Mouse (Mus musculus) forebrain, embryonic 11.5 days (tissue): ENCODE results near the gene Ak5. TPM values are rescaled to one million over a fixed set of nuclear protein-coding genes. Genes with fewer than 3 reads are reported as not detected.
A peak's percentile ranks its signal among the peaks of the same experiment; 100 is the strongest.

ENCODE experiments used
- ATAC-seq: fragments of 200-750 bp; cut with Nextera tagmentation; replicated peaks from 2 replicates; pipeline ENCODE4 v1.8.0; 2017; ENCODE audit warnings: moderate TSS enrichment; ENCODE audit not compliant: low FRiP score
- DNase-seq: peaks from one replicate; pipeline ENCODE4 v3.0.0-alpha.2; 2017; ENCODE audit warnings: low spot score
- H3K27ac ChIP-seq: fragments of 300-500 bp; sonication (generic); 2 replicates; pipeline ENCODE4 v1.5.1; 2014; ENCODE audit warnings: low read depth, low read length
- H3K27me3 ChIP-seq: fragments of 300-500 bp; sonication (generic); 2 replicates; pipeline ENCODE4 v1.6.1; 2014; ENCODE audit warnings: mild to moderate bottlenecking, low read length, mixed read lengths; ENCODE audit not compliant: control insufficient read depth, insufficient read depth
- H3K36me3 ChIP-seq: fragments of 300-500 bp; sonication (generic); 2 replicates; pipeline ENCODE4 v1.6.1; 2014; ENCODE audit warnings: mild to moderate bottlenecking, low read length, moderate library complexity, mixed read lengths; ENCODE audit not compliant: control insufficient read depth, insufficient read depth
- H3K4me1 ChIP-seq: fragments of 300-500 bp; sonication (generic); replicated peaks from 2 replicates; pipeline ENCODE4 v1.6.1; 2014; ENCODE audit warnings: low read length, mixed read lengths; ENCODE audit not compliant: control insufficient read depth, insufficient read depth
- H3K4me2 ChIP-seq: fragments of 300-500 bp; sonication (generic); 2 replicates; pipeline ENCODE4 v1.6.1; 2014; ENCODE audit warnings: low read depth, mild to moderate bottlenecking, low read length, moderate library complexity, mixed read lengths; ENCODE audit not compliant: severe bottlenecking
- H3K4me3 ChIP-seq: fragments of 300-500 bp; sonication (generic); 2 replicates; pipeline ENCODE4 v1.5.1; 2014; ENCODE audit warnings: low read depth, low read length
- H3K9ac ChIP-seq: fragments of 300-500 bp; sonication (generic); 2 replicates; pipeline ENCODE4 v1.6.1; 2014; ENCODE audit warnings: low read length
- H3K9me3 ChIP-seq: fragments of 300-500 bp; sonication (generic); 2 replicates; pipeline ENCODE4 v1.6.1; 2016; ENCODE audit warnings: low read length, mixed read lengths; ENCODE audit not compliant: control insufficient read depth
- whole genome bisulfite sequencing: fragments of 180-500 bp; shearing (Covaris S2); extraction: QIAGEN DNeasy Blood & Tissue Kit; methylation state at CpG from one replicate; pipeline ENCODE4 v1.1.7; 2014; 5-methylcytosine and 5-hydroxymethylcytosine counted together
- polyA plus RNA-seq: library from polyadenylated mRNA; unstranded; fragments of >200 nt; fragmentation: Nextera tagmentation; extraction: Ambion mirVana; gene quantifications from 2 replicates; pipeline ENCODE4 v1.2.1, GENCODE M21; 2014

Gene Ak5
- polyA plus RNA-seq, 1 experiment from 2014 or later = 0.87 TPM

DNA sequence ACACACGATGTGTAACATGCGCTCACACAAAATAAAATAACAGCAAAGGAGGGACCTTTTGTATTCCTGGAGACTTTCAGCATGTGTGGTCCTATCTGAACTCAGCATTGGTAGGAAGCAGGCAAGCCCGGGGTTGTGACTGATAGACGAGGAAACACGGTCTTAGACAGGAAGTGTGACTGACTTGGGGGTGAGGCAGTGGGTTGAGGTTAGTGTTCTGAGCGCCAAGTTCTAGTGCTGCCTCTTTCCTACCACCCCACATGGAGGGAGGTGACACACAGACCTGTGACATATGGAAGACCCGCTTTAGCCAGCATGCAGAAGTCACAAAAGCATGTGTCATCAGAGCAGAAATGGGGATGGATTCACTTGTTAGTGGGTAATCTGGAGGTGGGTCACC, 158.9 kb downstream of the Ak5 start:
- Histone ChIP-seq H3K36me3 (no peaks in the 10 kb centered on the region), H3K27ac (no peak overlapping the region), H3K4me2 (no peak overlapping the region), H3K4me1 (no peaks in the 10 kb centered on the region), H3K27me3 (no peaks in the 10 kb centered on the region), H3K4me3 (no peak overlapping the region), H3K9ac (no peak overlapping the region), H3K9me3 (no peaks in the 10 kb centered on the region)
- WGBS = 92% methylated on average over 7 of the region's 7 CpGs
- ATAC-seq = no peak
- DNase-seq = no peak

GRCm38 (mm10) chr3:152508419-152508993, 159.7 kb downstream of the Ak5 start:
- Histone ChIP-seq H3K27ac (no peak overlapping the region), H3K36me3 (no peaks in the 10 kb centered on the region), H3K27me3 (no peaks in the 10 kb centered on the region), H3K4me1 (no peaks in the 10 kb centered on the region), H3K9ac (no peak overlapping the region), H3K4me2 (no peak overlapping the region), H3K9me3 (no peaks in the 10 kb centered on the region), H3K4me3 (no peak overlapping the region)
- DNase-seq = no peak
- 84% methylated on average over 12 of the region's 12 CpGs for WGBS
- ATAC-seq = no peak

GRCm38 (mm10) chr3:152507900-152508299, 160.3 kb downstream of the Ak5 start:
- no peak overlapping the region for H3K9ac ChIP-seq
- no peak overlapping the region for H3K27ac ChIP-seq
- no peaks in the 10 kb centered on the region for H3K9me3 ChIP-seq
- H3K36me3 ChIP-seq = no peaks in the 10 kb centered on the region
- H3K4me1 ChIP-seq = no peaks in the 10 kb centered on the region
- H3K4me2 ChIP-seq = no peak overlapping the region
- 83% methylated on average over 8 of the region's 8 CpGs for WGBS
- no peak overlapping the region for H3K4me3 ChIP-seq
- H3K27me3 ChIP-seq = no peaks in the 10 kb centered on the region
- DNase-seq (no peak), ATAC-seq (no peak)

DNA sequence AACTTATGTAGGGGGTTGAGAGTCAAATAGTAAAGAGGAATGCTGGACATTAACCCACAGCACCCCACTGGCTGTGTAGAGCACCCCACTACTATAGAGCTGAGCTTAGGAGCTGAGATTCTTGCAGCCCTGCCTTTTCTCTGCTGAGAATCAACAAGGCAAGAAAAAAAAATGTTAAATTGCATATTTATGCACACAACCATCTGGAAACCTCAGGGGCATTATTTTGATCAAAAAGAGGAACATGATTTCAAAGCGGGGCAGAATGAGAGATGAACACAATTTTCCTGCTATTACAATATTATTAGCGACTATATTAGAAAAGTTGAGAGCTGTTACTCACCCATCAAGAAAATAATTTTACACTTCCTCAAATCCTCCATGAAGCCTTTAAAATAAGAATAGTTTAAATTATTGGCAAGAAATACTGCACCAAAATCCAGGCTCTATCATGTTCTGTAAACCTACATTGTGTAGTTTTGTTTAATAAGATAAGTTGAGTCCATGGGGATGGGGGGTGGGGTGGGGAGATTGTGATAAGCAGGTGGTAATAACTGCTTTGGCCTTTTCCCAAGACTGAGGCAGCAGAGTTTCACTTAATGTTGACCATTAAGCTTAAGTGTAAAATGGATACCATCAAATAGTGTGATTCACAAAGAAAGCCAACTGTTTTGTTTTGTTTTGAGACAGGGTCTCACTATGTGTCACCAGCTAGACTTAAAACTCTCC, 169.0 kb downstream of the Ak5 start:
- Histone ChIP-seq H3K9me3 (no peaks in the 10 kb centered on the region), H3K36me3 (no peaks in the 10 kb centered on the region), H3K27me3 (no peaks in the 10 kb centered on the region), H3K4me2 (no peak overlapping the region), H3K4me3 (no peak overlapping the region), H3K4me1 (no peaks in the 10 kb centered on the region), H3K9ac (no peak overlapping the region), H3K27ac (no peak overlapping the region)
- ATAC-seq (no peak), DNase-seq (no peak)
- 88% methylated on average over 2 of the region's 2 CpGs for WGBS

DNA sequence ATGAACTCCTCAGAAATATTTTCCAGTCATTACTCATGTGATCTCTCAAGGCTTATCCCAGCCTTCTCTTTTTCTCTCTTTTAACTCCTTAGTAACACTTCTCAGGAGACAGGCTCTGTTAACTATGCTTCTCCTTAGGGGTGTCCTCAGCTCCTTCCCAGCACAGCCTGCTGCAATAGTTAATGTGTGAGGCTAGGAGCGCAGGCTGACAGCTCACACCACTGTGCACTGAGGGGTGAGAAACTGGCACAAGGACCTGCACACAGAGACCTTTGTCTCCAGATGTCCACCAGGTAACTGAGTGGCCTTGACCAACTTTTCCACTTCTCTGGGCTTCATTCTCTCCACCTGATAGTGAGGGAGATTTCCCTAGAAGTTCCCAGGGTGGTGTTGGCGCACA, 170.3 kb downstream of the Ak5 start:
- ATAC-seq = no peak
- 89% methylated on average over 2 of the region's 2 CpGs for WGBS

GRCm38 (mm10) chr3:152497084-152497483, 171.1 kb downstream of the Ak5 start:
- Histone ChIP-seq H3K27ac (no peak overlapping the region), H3K4me3 (no peak overlapping the region), H3K4me1 (no peaks in the 10 kb centered on the region), H3K27me3 (no peaks in the 10 kb centered on the region), H3K9me3 (no peaks in the 10 kb centered on the region), H3K36me3 (no peaks in the 10 kb centered on the region), H3K4me2 (no peak overlapping the region), H3K9ac (no peak overlapping the region)
- ATAC-seq (no peak), DNase-seq (no peak)
- WGBS = 75% methylated on average over 7 of the region's 7 CpGs

More for the DNA sequence above, 170.3 kb downstream of the Ak5 start:
- Histone ChIP-seq H3K4me2 (no peak overlapping the region), H3K4me1 (no peaks in the 10 kb centered on the region), H3K9me3 (no peaks in the 10 kb centered on the region), H3K9ac (no peak overlapping the region), H3K27ac (no peak overlapping the region), H3K27me3 (no peaks in the 10 kb centered on the region), H3K36me3 (no peaks in the 10 kb centered on the region), H3K4me3 (no peak overlapping the region)
- no peak for DNase-seq

GRCm38 (mm10) chr3:152495415-152495898, 172.7 kb downstream of the Ak5 start:
- Histone ChIP-seq H3K4me2 (no peak overlapping the region), H3K4me1 (no peaks in the 10 kb centered on the region)

GRCm38 (mm10) chr3:152494667-152495360, 173.3 kb downstream of the Ak5 start:
- H3K27me3 ChIP-seq = no peaks in the 10 kb centered on the region
- no peak for DNase-seq
- H3K9ac ChIP-seq = no peak overlapping the region
- WGBS = 79% methylated on average over 12 of the region's 12 CpGs
- no peaks in the 10 kb centered on the region for H3K4me1 ChIP-seq
- no peak overlapping the region for H3K4me3 ChIP-seq
- no peak overlapping the region for H3K4me2 ChIP-seq
- H3K27ac ChIP-seq = no peak overlapping the region
- H3K36me3 ChIP-seq = no peaks in the 10 kb centered on the region
- no peak for ATAC-seq
- no peaks in the 10 kb centered on the region for H3K9me3 ChIP-seq

More at GRCm38 (mm10) chr3:152495415-152495898, 172.7 kb downstream of the Ak5 start:
- no peak overlapping the region for H3K9ac ChIP-seq
- H3K27ac ChIP-seq = no peak overlapping the region
- no peak overlapping the region for H3K4me3 ChIP-seq
- ATAC-seq (peak; percentile 31; the same call in 1 of the 2 replicates), DNase-seq (no peak)
- H3K36me3 ChIP-seq = no peaks in the 10 kb centered on the region
- H3K9me3 ChIP-seq = no peaks in the 10 kb centered on the region
- no peaks in the 10 kb centered on the region for H3K27me3 ChIP-seq
- 69% methylated on average over 8 of the region's 8 CpGs for WGBS
